Mouse (Mus musculus): ENCODE measurements around the gene Dlg2. TPM values are rescaled to one million over a fixed set of nuclear protein-coding genes. Genes with fewer than 3 reads are reported as not detected.

Dlg2 gene
- total RNA-seq, 4 experiments from 2014 or later = 251 to 298 (median 273) TPM

- no peak for DNase-seq (ENCODE audit: low spot score in 2 of 2)
Observed at GRCm38 (mm10) chr7:92040785-92041411, 1564.4 kb downstream of the Dlg2 start.

GRCm38 (mm10) chr7:92044966-92045365, 1568.5 kb downstream of the Dlg2 start:
- no peak for DNase-seq (ENCODE audit: low spot score in 2 of 2)

GRCm38 (mm10) chr7:92047271-92047670, 1570.8 kb downstream of the Dlg2 start:
- no peak for DNase-seq (ENCODE audit: low spot score in 2 of 2)

GRCm38 (mm10) chr7:92048876-92049275, 1572.4 kb downstream of the Dlg2 start:
- no peak for DNase-seq (ENCODE audit: low spot score in 2 of 2)

GRCm38 (mm10) chr7:92066851-92067250, 1590.4 kb downstream of the Dlg2 start:
- DNase-seq (ENCODE audit: low spot score in 2 of 2) = no peak

GRCm38 (mm10) chr7:92087429-92087828, 1611.0 kb downstream of the Dlg2 start:
- no peak for DNase-seq (ENCODE audit: low spot score in 2 of 2)

GRCm38 (mm10) chr7:92093860-92094259, 1617.4 kb downstream of the Dlg2 start:
- DNase-seq (ENCODE audit: low spot score in 2 of 2) = peak in 1 of 2 experiments; percentile 52

GRCm38 (mm10) chr7:92095198-92095597, 1618.7 kb downstream of the Dlg2 start:
- no peak for DNase-seq (ENCODE audit: low spot score in 2 of 2)

- DNase-seq (ENCODE audit: low spot score in 2 of 2) = no peak
Observed at GRCm38 (mm10) chr7:92100847-92101246, 1624.4 kb downstream of the Dlg2 start.

- DNase-seq (ENCODE audit: low spot score in 2 of 2) = peak in 1 of 2 experiments; percentile 36
Observed at GRCm38 (mm10) chr7:92102892-92103543, 1626.5 kb downstream of the Dlg2 start.

GRCm38 (mm10) chr7:92105477-92105876, 1629.0 kb downstream of the Dlg2 start:
- no peak for DNase-seq (ENCODE audit: low spot score in 2 of 2)

- DNase-seq (ENCODE audit: low spot score in 2 of 2) = no peak
Observed at GRCm38 (mm10) chr7:92105956-92106355, 1629.5 kb downstream of the Dlg2 start.

GRCm38 (mm10) chr7:92113065-92113464, 1636.6 kb downstream of the Dlg2 start:
- DNase-seq (ENCODE audit: low spot score in 2 of 2) = no peak

- no peak for DNase-seq (ENCODE audit: low spot score in 2 of 2)
Observed at GRCm38 (mm10) chr7:92115237-92115871, 1638.9 kb downstream of the Dlg2 start.

- no peak for DNase-seq (ENCODE audit: low spot score in 2 of 2)
Observed at GRCm38 (mm10) chr7:92123276-92123675, 1646.8 kb downstream of the Dlg2 start.

- DNase-seq (ENCODE audit: low spot score in 2 of 2) = peak in 1 of 2 experiments; percentile 39
Observed at GRCm38 (mm10) chr7:92125886-92126285, 1649.4 kb downstream of the Dlg2 start.

GRCm38 (mm10) chr7:92134301-92134700, 1657.8 kb downstream of the Dlg2 start:
- DNase-seq (ENCODE audit: low spot score in 2 of 2) = no peak

GRCm38 (mm10) chr7:92135624-92136023, 1659.2 kb downstream of the Dlg2 start:
- no peak for DNase-seq (ENCODE audit: low spot score in 2 of 2)

GRCm38 (mm10) chr7:92140051-92140817, 1663.8 kb downstream of the Dlg2 start:
- no peak for DNase-seq (ENCODE audit: low spot score in 2 of 2)

- no peak for DNase-seq (ENCODE audit: low spot score in 2 of 2)
Observed at GRCm38 (mm10) chr7:92147499-92147898, 1671.0 kb downstream of the Dlg2 start.

- no peak for DNase-seq (ENCODE audit: low spot score in 2 of 2)
Observed at GRCm38 (mm10) chr7:92150768-92151167, 1674.3 kb downstream of the Dlg2 start.

- DNase-seq (ENCODE audit: low spot score in 2 of 2) = no peak
Observed at GRCm38 (mm10) chr7:92154603-92155002, 1678.1 kb downstream of the Dlg2 start.

Data from left cerebral cortex, adult 8-10 months (tissue).